Mouse (Mus musculus) activated CD4-positive, CD25-positive, alpha-beta regulatory T cell, adult 4 months (primary cell): ENCODE data around the gene Mylk2. TPM values are rescaled to one million over a fixed set of nuclear protein-coding genes. Genes with fewer than 3 reads are reported as not detected.

Experiments
- ATAC-seq: one replicate; pipeline ENCODE4 v1.8.0; 2017
- polyA plus RNA-seq, 2 experiments: library from polyadenylated mRNA; unstranded; fragments of 100-300 nt; shearing (Covaris generic); gene quantifications; one replicate each; pipeline ENCODE4 v1.2.1; 2017

The Mylk2 gene
- polyA plus RNA-seq, result not detected

DNA sequence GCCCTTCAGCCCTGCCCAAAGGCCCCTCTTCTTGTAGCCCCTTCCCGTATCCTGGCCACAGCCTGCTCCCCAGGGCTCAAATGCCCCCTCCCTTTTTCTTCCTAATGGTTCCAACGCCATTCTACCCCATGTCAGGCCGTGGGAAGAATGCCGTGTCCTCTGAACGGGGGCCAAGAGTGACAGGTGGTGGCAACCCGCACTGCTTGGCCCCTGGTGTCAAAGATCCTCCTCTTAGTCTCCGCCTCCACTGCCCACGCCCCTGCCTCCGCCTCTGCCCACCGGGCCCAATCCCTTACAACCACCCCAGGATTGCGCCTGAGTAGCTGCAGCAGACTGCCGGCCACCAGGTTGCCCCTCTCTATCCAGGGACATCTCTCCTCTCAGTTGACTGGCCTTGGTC, at the start of gene Mylk2:
Mylk2 (plus strand) TSS at position 322 of the 400 bp plus-strand sequence.
- ATAC-seq, result no peak

DNA sequence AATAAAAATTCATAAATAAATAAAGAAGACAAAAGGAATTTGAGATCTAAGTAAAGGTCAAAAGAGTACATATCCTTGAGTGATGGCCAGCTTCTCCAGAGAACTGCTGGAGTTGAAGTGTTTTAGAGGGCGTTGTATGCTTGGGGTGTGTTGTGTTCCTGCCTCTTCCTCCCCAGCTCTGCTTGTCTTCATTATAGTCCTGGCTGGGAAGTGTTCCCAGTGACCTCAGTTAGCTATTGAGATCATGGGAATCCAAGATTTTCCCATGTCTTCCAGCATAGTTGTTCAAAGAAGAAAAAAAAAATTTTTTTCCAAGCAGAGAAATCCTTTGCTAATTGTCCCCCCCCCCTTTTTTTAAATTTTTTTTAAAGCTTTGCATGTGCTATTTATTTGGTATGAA, 49.3 kb upstream of the Mylk2 start:
- ATAC-seq, result no peak

DNA sequence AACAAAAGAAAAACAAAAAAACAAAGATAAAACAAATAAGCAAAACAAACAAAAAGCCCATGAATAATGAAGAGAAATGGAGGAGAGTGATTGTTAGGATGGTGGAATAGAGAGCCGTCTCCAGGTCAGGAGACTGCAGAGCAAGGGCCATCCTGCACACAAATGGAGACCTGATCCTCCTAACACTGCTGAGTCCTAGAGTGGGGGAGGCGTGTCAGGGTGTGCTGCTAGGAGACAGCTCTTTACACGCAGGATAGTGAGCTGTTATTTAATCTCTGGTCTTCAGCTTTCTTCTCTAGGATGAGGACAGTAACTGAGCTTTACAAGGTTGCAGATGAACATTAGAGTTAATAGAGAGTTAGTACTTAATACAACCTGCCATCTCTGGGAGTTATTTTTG, 48.5 kb upstream of the Mylk2 start:
- no peak for ATAC-seq

DNA sequence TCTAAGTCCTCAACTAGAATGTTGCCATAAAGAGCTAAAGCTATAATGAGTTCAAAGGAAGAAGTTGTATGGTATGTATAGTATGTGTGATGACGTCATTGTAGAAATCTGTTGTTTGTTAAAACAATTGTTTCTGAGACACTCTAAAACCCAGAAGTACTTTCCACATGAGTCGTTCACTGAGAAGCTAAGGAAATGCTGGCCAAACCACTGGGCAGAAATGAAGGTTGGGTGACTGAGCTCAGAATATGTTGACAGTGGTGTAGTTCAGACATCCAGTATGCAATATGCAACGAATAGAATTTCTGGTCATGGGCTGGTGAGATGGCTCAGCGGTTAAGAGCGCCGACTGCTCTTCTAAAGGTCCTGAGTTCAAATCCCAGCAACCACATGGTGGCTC, 47.8 kb upstream of the Mylk2 start:
- ATAC-seq, result no peak

DNA sequence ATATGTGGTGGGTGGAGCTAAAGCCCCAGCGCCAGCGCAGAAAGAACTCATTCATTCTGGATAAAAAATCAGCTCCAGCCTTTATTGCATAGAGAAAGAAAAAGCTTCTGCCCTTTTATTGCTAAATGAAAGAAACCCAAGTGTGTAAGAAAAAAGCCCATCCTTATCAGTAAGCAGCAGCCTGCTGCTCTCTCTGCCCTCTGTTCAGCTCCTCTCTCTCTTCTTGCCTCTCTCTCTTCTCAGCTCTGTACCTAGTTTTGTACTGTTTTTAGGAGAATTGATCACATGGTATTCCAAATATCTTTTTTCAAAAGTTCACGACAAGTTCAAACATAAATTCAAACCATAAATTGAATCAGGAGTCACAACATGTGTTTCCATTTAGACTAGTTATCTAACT, 32.9 kb upstream of the Mylk2 start:
- ATAC-seq, result no peak

DNA sequence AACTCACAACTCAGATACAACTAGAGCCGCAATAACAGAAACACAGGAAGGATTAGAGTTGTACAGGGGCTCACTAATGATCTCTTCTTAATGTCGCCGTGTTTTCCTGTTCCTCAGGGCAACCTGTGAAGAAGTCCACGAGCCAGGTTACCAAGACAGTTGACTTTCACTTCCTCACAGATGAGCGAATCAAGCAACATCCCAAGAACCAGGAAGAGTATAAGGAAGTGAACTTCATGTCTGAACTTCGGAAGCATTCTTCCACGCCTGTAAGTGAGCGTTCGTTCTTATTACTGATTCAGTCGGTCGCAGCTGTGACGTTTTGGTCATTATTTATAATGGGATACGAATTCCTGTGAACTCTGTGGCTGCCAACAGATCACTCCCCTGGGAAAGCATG, 30.3 kb upstream of the Mylk2 start:
- ATAC-seq, result no peak

DNA sequence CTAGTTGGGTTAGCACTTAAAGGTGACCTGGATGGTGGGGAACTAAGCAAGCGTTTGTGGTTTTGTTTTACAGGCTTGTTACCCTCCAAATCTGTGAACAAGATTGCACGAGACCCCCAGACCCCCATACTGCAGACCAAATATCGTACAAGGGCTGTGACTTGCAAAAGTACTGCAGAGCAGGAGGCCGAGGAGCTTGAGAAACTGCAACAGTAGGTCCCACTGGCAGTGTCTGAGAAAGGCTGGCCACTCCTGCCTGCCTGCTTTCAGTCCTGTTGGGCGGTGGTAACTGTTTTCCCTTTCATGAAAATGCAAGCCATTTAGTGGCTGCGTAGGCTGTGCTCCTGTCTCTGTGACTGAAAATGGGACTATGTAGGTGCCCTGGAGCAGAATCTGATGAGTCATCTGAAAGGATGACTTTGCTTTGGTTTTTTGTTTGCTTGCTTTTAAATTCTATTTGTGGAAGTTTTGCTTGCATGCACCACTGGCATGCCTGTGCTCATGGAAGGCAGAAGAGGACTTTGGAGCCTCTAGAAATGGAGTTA, 27.0 kb upstream of the Mylk2 start:
- no peak for ATAC-seq

DNA sequence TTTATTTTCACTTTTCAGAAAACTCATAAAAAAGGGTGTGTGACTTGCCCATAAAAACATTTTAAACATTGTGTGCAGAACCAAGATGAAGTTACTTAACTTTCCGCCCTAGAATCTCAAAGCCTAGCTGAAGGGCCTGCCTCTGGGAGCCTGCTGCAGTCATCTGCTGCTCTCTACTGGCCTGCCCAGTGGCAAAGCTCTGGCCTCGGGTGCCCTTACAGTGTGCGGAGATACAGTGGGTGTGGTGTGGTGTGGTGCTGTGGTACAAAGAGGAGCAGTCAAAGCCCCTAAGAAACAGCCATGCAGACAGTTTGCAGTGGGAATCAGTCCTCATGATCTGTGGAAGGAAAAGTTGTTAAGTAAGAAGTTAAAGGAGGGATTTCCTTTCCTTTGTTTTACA, 23.9 kb upstream of the Mylk2 start:
- no peak for ATAC-seq

DNA sequence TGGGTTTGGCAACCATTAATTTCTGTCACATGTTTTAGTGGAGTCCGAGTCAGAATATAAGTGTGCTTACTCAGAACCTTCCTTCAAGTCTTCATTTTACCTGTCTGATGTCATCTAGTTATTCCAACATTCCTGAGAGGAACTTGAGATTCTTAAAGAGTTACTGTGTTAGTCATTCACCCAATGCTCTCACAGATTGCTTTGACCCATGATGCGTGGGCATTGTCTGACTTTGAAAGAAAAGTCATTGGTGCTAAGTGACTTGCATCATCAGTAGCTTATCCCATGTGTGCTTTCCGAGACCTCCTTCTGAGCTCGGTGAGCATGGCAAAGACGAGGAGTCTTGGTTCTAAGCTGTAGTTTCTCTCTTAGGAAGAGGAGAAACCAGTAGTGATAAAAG, 22.4 kb upstream of the Mylk2 start:
- ATAC-seq, result no peak

DNA sequence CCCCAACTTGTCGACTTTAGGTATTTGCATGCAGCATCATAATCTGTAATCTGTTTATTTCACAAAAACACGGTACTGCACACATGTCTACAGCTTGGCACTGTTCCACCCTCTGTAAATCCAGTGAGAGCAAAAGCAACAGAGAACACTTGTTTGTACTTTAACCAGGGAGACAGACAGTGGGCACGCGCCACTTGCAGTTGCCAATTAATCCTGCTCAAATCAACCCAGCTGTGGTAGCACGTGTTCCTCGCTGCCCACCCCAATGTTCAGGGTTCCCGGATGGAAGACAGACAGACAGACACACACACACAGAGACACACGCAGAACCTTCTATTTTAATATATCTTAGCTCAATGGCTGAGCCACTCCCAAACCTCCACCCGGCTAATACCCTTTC, 15.3 kb upstream of the Mylk2 start:
- no peak for ATAC-seq

DNA sequence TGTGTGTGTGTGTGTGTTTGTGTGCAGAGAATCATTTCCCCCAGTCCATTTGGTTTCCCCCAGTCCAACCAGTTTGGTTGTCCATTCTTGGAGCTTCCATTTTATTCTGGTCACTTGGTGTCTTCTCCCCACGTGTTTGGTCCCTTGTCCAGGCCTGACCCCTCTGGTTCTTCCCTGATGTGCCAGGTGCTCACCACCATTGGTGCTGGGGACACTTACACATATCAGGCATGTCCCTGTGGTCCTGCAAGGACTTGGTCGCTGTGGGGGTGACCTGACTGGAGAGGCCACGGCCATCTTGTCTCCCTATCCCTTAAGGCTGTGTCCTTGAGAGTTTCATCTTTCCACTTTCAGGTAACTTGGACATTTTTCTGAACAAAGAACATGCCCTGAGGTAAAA, 14.2 kb upstream of the Mylk2 start:
- no peak for ATAC-seq

DNA sequence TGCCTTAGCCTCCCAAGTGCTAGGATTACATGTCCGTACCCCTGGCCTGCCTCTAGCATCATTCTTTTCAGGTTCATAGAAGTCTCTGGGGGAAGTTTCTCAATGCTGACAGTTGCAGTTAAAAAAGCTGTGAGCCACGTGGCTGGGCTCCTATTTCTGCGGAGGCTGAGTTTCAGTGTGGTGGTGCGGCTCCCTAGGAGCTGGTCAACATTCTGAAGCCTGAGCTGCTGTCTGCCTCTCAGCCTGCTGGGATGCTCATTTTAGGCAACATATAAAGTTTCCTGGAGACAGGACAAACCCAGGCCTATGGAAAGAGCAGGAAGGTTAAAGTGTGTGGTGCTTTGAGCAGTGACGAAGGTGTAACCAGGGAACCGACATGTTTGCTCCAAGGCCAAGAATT, 12.1 kb upstream of the Mylk2 start:
- ATAC-seq, result no peak

DNA sequence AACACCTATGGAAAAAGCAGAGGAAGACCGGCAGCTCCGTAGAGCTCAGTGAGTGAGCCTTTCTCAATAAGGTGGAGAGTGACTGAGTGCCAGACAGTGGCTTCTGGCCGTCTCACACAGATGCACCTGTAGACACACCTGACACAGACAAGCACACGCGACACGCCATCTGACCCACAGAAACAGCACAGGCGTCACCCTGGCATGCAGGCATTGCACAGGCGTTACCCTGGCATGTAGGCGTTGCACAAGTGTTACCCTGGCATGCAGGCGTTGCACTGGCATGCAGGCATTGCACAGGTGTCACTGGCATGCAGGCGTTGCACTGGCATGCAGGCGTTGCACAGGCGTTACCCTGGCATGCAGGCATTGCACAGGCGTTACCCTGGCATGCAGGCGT, 9.9 kb upstream of the Mylk2 start:
- ATAC-seq, result no peak

DNA sequence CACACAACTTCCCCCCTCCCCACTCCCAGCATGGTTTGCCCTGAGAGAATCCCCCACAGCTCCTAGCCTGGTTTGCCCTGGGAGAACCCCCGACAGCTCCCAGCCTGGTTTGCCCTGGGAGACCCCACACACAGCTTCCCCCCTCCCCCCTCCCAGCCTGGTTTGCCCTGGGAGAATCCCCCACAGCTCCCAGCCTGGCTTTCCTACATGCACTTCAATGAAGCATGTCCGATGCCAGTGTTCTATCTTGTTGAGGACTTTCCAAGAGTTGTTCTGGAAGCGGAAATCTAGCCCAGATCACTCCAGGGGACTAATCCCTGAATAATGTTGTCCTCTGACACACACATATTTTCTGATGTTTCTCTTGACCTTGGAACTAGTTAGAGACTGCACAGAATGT, 8.5 kb upstream of the Mylk2 start:
- ATAC-seq, result no peak

DNA sequence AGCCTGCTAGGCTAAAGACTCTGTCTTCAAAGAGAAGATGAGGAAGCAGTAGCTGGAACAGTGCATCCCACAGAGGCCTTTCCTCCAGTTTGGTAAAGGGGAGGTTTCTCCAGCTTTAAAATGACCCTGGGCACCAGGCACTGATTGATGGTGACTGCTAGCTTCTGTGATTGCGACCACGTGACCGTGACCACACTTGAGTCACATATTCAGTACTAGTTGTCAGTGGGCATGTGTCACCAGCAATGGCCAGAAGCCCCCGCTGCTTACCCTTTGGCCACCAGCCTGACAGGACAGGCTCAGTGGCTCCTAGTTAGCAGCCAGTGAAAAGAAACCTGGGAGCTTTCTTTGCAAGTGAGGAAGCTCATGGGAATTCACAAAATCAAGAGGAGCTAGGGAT, 7.6 kb upstream of the Mylk2 start:
- ATAC-seq, result no peak

DNA sequence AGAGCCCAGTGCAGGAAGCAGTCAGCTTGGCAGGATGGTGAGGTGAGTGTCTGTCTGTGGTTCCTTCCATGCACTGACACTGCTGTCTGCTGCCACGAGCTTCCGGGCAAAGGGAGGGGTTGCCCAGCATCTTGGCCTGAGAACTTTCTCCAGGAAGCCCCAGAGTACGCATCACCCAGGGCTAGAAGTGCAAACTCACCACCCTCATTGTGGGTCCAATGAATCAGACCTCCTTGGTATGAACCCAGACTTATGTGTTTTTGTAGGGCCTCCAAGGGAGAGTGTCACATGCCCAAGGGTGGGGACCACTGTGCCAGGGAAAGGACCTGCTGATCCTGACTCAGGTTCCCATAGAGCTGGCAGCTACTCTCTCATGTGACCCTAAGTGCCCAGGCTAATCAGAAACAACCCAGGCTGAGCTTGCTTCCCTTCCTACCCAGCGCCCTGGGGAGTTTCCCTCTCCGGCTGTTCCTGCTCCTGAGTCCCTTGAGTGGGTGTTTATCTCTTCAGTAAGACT, 7.0 kb upstream of the Mylk2 start:
- peak; percentile 79 for ATAC-seq

DNA sequence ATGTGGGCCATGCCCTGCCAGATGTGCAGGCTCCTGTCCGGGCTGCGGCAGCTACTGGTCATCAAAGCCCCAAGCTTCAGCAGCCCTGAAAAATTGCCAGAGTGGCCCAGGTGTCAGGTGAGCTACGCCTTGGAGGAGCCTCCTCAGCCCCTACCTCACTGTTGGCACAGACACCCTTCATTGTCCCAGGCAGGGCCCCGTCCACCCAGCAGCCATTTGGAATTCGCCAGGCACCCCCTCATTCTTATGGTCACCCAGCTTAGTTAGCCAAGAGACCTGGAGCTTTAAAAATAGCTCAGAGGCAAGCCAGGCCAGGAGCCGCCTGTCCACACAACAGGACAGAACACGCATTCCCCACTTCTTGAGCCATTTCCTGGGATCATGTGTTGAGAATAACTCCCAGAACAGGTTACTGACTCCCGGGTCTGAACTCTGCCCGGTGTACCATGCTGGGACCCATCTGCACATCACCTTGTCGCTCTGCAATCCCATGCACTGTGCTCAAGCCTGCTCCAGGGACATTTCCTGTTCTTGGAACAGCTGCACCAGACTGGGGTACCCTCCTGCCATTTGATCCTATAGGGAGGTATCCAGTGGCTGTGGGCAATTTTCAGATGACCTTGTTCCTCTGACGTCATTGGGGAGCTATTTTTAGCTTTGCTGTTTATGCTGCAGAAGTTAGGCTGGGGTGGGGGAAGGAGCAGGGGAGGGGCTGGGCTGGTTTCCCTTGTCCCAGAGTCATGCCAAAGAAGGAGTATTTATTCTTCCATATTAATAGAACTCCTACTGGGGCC, 5.9 kb upstream of the Mylk2 start:
- no peak for ATAC-seq

DNA sequence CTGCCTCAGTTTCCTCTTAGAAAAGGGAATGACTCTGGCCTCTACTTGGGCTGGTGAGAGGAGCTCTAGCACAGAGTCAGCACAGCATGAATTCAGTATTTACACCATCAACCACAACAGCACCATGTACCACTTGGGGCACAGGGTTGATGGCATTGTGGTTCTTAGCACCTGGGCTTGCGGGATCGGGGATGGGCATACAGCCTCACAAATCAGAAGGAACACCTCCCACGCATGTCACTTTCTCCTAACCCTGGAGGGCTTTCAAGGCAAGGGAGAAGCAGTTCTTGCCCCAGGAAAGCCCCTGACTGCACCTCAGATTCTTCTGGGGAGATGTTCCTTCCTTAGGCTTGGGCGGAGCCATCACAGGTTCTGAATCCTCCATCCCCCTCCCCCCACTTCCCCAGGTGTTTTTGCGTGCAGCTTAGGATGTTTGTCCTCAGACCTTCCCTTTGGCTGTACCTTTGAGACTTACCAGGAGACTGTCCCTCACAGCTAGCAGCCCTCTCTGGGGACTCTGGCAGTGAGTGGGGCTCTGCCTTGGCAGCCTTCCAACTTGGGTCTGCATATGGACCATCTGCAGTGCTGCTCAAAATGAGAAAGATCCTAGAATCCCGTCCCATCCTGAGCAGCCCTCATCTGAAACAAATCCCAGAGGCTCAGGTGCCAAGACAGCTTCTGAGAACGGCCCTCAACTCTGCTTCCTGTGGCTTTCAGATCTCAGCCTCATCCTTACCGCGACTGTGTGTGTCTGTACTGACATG, 4.7 kb upstream of the Mylk2 start:
- peak; percentile 33 for ATAC-seq

DNA sequence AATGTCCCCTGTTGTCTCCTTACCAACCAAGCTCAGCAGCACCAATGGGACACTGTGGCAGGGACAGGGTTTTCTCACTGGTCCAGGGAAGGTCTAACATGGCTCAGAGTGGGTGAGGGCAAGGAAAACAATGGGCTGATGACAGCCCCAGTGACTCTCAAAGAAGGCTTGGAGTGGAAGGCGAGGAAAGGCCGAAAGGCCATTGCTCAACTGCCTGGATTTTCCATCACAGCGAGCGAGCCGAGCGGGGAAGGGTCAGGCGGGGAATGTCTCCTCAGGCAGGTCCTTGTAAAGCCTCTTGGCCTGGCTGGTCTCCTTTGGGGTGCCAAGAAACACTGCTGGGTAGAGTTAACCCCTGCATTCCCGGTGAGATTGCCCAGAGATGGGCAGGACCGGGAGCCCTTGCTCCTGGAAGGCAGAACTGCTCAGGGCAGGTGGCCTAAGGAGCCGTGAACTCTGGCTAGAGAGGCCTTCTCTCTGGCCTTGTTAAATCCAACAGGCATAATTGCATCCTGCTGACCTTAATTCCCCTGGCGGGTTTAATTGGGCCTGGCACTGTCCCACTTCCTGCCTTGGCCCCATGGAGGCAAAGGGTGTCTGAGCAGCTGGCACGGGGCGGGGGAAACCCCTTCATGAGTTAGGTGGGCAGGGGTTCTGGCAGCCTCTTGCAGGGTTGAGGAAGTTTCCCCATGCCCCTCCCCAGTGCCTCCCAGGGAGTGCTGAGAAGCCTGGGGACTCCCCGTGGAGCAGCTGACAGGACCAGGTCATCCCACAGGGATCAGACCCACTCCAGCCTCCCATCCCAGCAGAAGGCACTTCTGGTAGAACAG, 3.8 kb upstream of the Mylk2 start:
- no peak for ATAC-seq

DNA sequence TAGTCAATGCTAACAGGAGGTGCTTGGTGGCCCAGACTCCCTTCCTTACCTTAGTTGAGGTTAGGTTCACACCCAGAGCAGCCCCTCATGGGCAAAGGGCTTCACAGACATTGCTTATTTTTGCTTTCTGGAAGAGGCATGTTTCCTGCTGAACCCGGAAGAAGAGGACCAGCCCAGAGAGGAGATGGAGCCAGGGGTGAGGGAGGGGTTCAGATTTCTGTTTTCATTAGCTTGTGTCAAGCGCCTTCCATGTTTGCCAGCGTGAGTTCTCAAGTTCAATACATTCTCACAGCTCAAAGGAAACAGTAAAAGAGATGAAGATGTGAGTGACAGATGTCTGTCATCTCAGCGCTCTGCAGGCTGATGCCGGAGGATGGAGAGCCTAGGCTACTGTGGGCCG, 1.3 kb upstream of the Mylk2 start:
- no peak for ATAC-seq

DNA sequence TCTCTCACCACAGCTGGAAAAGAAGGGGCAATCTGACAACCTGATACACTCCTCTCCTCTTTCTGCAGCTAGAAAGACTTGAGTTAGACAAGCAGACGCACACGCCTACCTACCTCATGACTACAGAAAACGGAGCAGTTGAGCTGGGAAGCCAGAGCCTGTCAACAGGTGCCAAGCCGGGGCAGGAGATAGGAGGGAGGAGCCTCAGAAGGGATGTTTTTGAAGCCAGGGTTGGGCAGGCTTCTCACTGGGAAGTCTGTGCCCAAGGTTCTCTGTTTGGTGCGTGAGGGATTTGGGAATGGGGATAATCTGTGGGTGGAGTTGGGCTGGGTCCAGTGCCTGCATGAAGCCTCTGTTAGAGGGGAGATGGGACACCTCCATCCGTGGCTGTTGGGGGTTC, 280 bp downstream of the Mylk2 start:
- ATAC-seq, result no peak

DNA sequence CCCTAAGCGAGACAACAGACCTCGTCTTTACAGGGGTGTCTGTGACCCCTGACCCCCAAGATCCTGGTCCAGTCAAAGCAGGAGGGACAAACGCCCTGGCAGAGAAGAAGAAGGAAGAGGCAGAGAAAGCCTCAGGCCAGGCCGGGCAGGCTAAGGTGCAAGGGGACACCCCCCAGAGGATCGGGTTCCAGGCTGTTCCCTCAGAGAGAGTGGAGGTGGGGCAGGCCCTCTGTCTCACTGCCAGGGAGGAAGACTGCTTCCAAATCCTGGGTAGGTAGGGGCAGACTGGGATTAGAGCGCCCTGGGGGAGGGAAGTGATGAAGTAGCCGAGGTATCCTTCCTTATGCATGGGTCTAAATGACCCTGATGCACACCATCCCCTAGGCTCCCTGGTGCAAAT, 2.3 kb downstream of the Mylk2 start:
- no peak for ATAC-seq
